Mouse (Mus musculus) heart, embryonic 13.5 days (tissue): ENCODE measurements around the gene Apaf1. TPM values are rescaled to one million over a fixed set of nuclear protein-coding genes. Genes with fewer than 3 reads are reported as not detected.

Experiments used
- ATAC-seq: fragments of 200-750 bp; cut with Nextera tagmentation; 2 replicates; pipeline ENCODE4 v1.8.0; 2017; ENCODE audit warnings: moderate TSS enrichment; ENCODE audit not compliant: insufficient number of reproducible peaks, low FRiP score, low TSS enrichment; ENCODE audit errors: extremely low read depth
- H3K27ac ChIP-seq: fragments of 300-500 bp; sonication (generic); replicated peaks from 2 replicates; pipeline ENCODE4 v1.5.1; 2015; ENCODE audit warnings: moderate library complexity, mild to moderate bottlenecking, inconsistent platforms
- H3K27me3 ChIP-seq: fragments of 300-500 bp; sonication (generic); replicated peaks from 2 replicates; pipeline ENCODE4 v1.6.1; 2015; ENCODE audit warnings: mild to moderate bottlenecking, inconsistent platforms
- H3K36me3 ChIP-seq: fragments of 300-500 bp; sonication (generic); 2 replicates; pipeline ENCODE4 v1.6.1; 2015; ENCODE audit warnings: mild to moderate bottlenecking, inconsistent platforms
- H3K4me1 ChIP-seq: fragments of 300-500 bp; sonication (generic); 2 replicates; pipeline ENCODE4 v1.6.1; 2015; ENCODE audit warnings: inconsistent platforms
- H3K4me2 ChIP-seq: fragments of 300-500 bp; sonication (generic); 2 replicates; pipeline ENCODE4 v1.6.1; 2015; ENCODE audit warnings: inconsistent platforms, mild to moderate bottlenecking, moderate library complexity
- H3K4me3 ChIP-seq: fragments of 300-500 bp; sonication (generic); 2 replicates; pipeline ENCODE4 v1.5.1; 2015; ENCODE audit warnings: moderate library complexity, mild to moderate bottlenecking, inconsistent platforms
- H3K9ac ChIP-seq: fragments of 300-500 bp; sonication (generic); 2 replicates; pipeline ENCODE4 v1.6.1; 2015; ENCODE audit warnings: inconsistent platforms, mild to moderate bottlenecking, moderate library complexity
- H3K9me3 ChIP-seq: fragments of 300-500 bp; sonication (generic); 2 replicates; pipeline ENCODE4 v1.6.1; 2016; ENCODE audit warnings: inconsistent platforms
- WGBS: fragments of 180-500 bp; shearing (Covaris S2); methylation state at CpG from one replicate; pipeline ENCODE4 v1.1.7; 2015; ENCODE audit warnings: mixed read lengths; 5-methylcytosine and 5-hydroxymethylcytosine counted together
- polyA plus RNA-seq: library from polyadenylated mRNA; unstranded; fragments of >200 nt; fragmentation: Nextera tagmentation; extraction: Ambion mirVana; gene quantifications from 2 replicates; pipeline ENCODE4 v1.2.1, GENCODE M21; 2015

The Apaf1 gene
- polyA plus RNA-seq, 1 experiment from 2014 or later: 11.9 TPM

DNA sequence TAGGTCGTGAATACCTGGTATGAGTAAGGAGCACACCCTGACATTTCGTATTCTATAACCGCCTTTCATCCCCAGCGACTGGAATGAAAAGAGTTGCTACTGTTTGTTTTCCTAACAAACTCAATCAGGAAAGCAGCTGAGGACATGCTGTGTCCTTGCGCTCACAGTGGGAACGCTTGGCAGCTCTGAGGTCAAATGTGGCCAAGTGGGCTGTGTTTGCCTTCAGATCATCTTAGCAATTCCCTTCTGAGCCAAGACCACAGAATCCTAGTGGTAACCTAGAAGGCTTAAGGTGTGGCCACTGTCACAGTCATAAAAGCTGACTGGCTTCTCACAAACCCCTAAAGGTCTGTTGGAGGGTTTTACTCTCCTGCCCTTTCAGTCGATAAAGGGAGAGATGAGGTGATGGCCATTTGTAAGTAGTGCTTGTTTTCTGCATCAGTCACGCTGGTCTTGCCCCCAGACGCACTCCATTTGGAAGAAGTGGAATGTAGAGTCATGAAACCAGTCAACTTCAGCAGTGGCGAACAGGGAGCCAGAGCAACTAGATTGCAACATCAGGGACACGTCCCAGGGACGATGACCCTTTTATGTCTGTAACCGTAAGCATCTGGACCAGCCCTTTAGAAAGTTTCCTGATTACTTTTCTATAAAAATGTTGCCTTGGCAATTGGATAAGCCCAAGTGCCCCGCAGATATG lies 140.4 kb downstream of the Apaf1 start:
- H3K4me1 ChIP-seq: no peaks in the 10 kb centered on the region
- H3K9me3 ChIP-seq: no peaks in the 10 kb centered on the region
- no peaks in the 10 kb centered on the region for H3K36me3 ChIP-seq
- no peaks in the 10 kb centered on the region for H3K27me3 ChIP-seq
- no peak for ATAC-seq
- no peak overlapping the region for H3K27ac ChIP-seq
- no peak overlapping the region for H3K4me2 ChIP-seq
- no peak overlapping the region for H3K9ac ChIP-seq
- 73% methylated on average over 14 of the region's 14 CpGs for WGBS
- no peak overlapping the region for H3K4me3 ChIP-seq

DNA sequence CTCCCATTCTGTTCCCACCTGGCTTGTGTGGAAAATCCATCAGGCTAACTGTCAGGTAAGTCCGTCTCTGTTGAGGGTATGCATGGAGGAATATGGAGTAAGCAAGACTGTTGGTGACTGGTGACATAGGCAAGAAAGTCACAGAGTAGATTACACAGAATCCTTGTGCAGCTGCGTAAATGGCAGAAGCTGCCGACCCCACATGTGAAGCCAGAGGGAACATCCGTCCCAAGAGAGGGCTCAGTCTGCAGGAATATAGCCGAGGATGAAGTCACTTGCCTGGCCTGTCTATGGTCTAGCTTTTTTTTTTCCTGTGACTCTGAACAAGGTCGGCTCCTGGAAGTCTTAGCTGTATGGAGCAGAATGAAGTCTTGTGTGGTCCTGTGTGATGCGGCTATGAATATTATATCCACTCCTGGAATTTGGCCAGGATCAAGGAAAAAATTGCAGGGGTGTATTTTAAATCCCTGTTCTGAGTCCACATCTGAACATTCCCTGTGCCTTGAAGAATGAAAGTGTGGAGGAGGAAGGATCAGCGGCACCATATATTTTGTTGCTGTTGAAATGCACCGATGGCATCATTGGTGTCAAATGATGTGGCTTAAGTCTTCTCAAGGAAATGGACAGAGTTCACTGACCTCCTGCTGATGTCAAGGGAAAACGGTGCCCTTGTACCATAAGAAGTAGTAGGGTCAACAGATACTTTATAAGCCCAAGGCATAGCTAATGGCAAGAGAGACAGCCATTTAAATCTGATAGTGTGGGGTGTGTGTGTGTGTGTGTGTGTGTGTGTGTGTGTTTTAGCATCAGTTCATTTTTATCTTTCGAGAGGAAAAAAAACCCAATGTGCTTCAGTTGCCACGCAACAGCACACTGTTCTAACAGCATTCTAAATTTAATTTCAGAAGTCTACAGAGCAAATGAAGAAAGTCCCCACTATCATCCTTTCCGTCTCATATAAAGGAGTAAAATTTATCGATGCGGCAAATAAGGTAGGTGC lies 141.7 kb downstream of the Apaf1 start:
- H3K4me3 ChIP-seq: no peak overlapping the region
- H3K4me1 ChIP-seq: no peaks in the 10 kb centered on the region
- no peaks in the 10 kb centered on the region for H3K27me3 ChIP-seq
- no peak for ATAC-seq
- H3K27ac ChIP-seq: no peak overlapping the region
- 79% methylated on average over 15 of the region's 15 CpGs for WGBS
- H3K36me3 ChIP-seq: no peaks in the 10 kb centered on the region
- H3K9ac ChIP-seq: no peak overlapping the region
- no peaks in the 10 kb centered on the region for H3K9me3 ChIP-seq
- H3K4me2 ChIP-seq: no peak overlapping the region

Other genes with a start within 250 kb of the Apaf1 start
- gene Ikbip, start 170 bp upstream of the Apaf1 start, polyA plus RNA-seq: 40.2 and 41.3 TPM in 2 replicates
- gene Slc25a3, start 41.3 kb upstream of the Apaf1 start, polyA plus RNA-seq: 801 and 895 TPM in 2 replicates
- 128 and 129 TPM in 2 replicates for gene Tmpo, start 98.5 kb upstream of the Apaf1 start, polyA plus RNA-seq